Mouse (Mus musculus) A20 (cell line): ENCODE results near the gene Arfgap2.

Experiments
- DNase-seq: peaks from one replicate; pipeline ENCODE4 v3.0.0-alpha.2; 2011; ENCODE audit warnings: low read depth, low spot score

Arfgap2 gene

DNA sequence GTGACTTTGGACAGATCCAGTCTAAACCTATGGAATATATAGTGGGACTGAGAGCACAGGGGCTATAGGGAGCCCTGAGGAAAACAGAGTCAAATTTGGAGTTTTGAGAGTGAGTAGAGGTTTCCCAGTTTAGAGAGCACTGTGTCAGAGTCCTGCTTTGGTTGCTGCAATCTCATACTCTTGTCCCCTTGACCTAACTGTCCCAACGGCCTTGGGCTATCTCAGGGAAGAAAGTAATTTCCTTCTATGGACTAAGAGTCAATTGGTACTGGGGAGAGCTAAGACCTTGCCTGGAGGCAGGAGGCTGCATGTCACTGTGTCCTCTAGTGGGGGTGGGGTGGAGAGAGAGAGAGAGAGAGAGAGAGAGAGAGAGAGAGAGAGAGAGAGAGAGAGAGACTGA lies 5.9 kb upstream of the Arfgap2 start:
- no peak for DNase-seq

DNA sequence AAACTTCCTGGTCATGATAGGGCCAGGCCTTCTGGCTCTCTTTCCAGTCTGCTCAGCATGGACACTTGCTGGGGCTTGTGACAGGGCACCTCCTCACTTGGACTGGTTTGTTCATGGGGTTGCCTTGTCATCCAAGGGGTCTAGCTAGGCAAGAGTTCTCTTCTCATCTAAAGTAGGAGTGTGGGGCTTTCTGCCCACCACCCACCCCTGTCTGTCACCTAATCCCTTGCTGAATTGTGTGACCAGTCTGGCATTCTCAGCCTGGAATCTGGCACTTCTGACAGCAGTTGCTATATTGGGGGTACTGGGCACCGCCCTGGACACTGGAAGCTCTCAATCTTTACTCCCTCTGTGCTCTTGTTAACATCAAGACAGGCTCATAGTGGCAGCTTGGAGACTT lies 5.3 kb upstream of the Arfgap2 start:
- DNase-seq = no peak

DNA sequence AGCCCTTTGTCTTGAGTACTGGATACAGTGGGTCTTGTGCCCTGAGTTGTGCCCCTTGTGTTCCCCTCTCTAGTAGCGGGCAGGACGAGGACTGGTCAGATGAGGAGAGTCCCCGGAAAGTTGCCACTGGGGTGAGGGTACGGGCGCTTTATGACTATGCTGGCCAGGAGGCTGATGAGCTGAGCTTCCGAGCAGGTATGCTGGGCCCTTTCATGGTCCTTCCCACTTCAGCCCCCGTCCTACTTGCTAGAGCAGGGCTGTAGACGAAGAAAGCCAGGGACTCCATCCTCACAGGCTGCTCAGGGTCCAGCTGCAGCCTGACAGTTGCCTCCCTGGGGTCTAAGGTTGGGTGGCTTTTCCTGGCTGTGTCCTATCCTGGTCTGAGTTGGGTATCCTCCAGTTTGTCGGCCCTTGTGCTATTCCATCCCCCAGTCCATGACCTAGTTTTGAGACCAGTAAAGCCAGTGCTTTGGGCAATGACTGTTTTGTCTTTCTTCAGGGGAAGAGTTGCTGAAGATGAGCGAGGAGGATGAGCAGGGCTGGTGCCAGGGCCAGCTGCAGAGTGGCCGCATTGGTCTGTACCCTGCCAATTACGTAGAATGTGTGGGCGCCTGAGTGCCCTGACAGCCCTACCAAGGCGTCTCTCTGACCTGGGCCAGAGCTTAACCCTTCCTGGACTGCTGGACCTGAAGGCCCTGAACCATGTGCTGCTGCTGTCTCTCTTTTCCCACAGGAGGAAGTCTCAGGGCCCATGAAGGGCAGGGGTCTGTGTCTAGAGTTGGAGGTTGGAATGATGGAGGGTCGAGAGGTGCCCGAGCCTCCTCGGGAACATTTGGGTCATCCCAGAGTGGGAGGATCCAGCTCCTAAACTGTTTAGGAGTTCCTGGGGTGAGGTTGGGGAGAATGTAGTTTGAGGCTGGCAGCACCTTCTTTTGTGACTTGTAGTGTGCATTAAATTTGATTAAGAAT lies 798 bp upstream of the Arfgap2 start:
- DNase-seq = no peak

DNA sequence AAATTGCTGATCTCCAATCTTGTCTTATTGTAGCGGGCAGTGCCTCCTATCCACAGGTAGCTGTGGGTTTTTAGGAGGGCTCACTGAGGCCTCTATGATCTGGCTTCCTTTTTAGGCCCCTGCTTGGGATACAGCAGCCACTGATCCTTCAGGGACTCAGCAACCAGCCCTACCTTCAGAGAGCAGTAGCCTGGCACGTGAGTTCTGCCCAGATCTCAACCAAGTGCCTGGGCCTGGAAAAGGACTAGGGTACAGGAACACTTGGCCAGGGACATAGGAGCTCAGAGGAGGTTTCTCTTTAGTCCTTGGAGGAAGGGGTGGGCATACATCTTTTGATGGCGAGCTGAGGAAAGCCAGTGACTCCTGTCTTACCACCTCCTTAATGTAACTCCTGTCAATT lies 3.3 kb downstream of the Arfgap2 start:
- no peak for DNase-seq

DNA sequence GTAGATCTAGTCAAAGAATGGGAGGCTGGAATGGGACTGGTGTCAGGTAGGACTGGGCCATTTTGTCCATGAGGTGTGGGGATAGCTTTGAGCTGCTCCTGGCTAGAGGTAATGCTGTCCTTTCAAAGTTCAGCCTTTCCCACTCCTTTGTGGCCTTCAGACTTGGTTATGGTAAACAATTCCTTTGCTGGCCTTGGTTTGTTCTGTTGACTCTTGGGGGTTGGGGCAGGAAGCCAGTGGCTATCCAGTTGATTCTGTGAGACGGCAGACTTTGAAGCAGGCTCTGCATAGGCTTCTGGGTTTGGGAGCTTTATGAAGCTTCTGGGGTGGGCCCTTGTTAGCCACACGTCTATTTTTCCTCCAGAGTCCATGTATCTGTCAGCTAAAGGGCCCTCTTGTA lies 3.9 kb downstream of the Arfgap2 start:
- no peak for DNase-seq

DNA sequence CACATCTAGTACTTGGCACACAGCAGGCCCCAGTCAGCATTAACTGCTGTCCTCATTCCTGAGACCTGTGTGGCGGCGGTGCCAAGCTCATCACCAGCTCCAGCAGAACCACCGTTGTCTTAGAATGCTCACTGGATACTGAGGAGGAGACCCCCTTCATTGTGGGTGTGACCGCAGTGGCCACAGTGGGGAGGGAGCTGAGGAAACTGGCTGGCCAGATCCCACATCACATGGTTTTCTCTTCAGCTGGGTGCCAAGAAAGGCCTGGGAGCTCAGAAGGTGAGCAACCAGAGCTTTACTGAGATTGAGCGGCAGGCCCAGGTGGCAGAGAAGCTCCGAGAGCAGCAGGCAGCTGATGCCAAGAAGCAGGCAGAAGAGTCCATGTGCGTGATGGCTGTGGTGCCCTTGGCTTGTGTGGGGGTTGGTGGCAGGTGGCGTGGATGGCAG lies 4.9 kb downstream of the Arfgap2 start:
- DNase-seq = no peak

DNA sequence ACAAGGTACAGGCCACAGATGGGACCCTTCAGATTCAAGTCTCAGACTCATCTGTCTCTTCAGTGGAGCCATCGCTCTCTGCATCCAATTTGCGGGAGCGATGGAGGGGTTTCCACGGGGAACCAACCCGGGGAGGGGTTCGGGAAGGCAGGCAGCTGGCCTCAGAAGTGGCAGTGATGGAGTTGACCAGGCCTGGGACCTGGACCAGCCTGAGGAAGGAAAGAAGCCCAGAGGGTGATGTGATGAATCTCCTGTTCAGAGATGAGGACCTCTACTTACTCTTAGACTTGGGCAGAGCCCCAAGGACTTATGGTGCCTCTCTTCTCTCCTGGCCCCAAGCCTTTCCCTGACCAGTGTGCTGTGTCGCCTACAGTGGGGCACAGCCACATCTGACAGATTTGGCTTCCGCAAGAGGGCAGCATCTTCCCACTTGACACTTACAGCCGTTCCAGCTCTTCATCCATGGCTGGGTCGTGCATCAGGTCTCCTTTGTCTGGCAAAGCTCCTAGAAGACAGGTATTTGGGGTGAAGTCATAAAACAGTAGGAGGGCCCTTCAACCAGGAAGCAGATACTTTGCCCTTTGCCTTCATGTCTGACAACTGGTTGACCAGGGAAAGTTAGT lies 14.1 kb downstream of the Arfgap2 start:
- DNase-seq = no peak

DNA sequence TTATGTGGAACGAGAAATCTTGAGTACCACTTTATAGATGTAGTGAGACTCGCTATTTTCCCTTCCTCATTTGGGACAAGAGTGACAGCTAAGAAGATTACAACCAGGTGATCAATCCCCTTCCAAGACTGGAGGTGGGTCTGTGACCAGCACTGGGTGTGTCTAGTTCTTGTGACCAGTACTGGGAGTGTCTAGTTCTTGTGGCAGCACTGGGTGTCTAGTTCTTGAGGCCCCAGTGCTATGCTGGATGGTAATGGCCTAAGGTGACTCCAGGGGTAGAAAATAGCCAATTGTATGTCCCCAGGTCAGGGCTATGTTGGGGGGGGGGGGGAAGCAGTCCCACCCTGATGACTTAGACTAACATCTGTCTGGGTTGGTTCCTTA lies 14.6 kb downstream of the Arfgap2 start:
- DNase-seq = peak; percentile 27

DNA sequence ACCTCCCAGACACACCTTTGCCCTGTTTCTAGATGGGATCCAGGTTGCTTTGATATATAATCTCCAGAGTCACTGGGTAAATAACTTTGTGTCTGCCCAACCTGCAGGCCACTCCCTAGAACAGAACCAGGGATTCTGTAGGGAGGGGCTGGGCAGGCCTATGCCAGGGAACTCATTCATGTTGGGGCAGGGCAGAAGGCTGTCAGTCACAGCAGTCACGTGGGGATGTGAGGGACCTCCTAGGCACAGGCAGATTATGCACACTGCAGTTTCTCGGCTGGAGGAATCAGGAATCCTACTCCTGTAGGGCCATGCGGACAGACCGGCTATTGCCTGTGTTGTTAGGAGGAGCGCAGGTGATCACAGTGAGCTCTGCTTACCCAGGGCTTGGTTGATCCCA lies 16.6 kb downstream of the Arfgap2 start:
- no peak for DNase-seq

DNA sequence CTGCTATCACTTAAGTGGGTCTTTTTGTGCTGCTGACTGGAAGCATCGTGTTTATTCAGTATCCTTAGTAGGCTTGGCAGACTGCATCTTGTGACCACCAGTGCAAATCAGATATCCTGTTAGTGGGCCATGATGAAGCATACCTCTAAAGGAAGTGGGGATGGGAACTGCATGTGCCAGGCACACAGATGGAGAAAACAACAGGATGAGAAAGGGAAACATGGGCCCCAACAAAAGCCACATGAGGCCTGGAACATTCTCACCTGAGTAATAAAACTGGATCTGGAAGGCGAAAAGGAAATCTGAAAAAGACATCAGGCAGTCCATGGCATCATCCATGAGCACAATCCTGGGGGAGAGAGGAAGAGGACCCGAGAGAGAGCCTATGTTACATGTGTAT lies 19.2 kb downstream of the Arfgap2 start:
- DNase-seq = no peak

DNA sequence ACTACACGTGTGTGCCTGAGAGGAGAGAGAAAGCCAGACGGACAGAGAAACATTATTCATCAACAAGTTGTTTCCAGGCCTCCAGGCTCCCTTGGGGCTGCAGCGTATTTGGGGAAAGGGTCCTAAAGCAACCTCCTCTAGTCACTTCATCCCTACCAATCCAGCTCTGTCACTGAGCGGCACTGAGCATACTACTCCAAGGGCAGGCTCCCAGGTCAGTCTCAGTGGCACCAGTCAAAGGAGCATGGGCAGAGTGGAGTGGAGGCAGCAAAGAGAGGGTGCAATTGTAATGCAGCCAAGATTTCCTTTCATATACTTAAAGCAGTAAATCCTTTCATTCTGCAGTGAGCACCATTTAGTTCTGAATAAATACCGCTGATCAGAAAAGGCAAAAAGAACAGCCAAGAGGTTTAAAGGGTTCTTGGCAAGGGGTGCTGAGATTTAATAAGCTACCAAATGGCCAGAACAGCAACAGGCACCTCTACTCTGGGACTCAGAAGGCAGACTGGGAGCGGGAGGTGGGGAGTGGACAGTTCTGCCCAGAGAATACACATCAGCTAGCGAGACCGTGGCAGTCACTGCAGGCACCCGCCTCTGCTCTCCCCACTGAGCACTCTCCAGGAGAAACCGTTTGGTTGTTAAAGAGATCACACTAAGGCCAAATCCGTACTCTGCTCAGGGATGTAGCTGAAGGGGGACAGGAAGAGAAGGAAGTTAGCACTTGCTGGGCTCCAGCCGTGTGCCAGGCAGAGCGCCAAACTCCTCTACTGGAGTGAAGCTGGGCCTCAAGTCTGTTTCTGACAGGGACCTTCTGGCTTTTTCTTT lies 19.8 kb downstream of the Arfgap2 start:
- DNase-seq = no peak

DNA sequence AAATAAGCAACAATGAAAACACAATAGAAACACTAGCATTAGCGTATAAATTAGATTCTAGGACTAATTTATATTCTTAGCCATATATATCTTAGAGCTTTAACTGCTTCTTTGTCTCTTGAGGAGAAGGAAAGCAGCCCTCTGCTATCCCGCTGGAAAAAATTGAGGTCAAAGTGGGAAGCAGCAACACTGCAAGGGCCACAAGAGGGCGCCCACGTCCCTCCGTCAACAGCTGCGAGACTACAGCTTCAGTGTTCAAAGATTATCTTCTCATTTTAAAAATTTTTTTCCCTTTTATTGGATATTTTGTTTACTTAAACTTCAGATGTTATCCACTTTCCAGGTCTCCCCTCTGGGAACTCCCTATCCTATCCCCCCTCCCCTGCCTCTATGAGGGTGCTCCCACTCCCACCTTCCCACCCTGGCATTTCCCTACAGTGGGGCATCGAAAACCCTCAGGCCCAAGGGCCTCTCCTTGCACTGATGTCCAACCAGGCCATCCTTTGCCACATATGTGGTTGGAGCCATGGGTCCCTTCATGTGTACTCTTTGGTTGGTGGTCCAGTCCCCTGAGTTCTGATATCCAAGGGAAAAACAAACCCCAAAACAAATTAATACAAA lies 21.2 kb downstream of the Arfgap2 start:
- DNase-seq = peak; percentile 57

DNA sequence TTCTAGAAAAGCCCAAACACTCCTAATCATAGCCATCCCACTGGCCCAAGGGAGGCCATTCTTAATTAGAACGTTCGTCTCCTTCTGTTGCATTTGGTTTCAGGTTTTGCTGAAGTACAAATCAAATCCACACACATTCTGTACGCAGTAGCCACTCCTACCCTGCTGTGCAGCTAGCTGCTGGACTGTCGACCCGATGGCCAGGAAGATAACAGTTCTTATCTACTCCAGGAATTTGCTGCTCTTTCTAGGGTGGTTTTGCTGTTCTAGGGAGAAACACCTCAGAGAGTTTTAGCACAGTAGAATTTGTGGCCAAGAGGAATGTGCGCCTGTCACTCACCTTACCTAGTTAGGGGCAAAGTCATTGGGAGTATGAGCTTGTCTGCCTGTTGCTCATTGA lies 22.8 kb downstream of the Arfgap2 start:
- no peak for DNase-seq

DNA sequence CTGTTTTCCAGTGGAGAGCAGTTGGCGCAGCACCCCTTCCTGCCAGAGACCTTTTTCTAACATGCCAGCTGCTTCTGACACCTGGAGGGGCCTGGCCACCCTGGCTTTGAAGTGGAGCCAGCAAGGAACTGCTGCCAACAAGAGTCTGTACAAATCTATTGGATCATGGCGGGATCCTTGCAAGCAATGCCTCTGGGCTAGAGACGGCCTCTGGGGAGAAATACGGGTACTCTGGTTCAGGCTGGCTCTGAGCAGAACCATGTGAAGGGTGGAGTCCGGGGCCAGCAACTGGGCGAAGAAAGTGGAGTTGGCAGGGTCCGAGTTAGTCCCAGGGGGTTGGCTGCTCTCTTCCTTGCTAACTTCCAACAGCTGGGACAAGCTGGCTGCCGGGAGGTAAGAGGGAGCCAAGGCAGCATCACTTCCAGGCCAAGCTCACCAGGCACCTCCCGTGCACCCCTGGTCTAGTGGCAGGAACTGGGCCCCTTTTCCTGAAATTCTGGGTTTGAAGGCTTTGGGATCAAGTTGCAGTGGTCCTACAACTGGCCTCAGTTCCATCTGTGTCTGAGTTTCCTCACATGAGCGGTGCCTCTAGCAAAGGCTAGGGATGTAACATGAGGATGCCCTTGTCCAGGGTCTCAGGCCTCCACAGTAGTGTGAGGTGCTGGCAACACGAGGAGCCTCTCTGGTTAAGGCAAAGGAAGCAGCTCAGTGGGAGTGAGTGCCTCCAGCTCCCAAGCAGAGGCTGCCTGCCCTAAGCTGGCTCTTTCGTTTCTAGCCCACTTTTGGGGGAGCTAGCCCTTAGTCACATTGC lies 26.6 kb downstream of the Arfgap2 start:
- no peak for DNase-seq

DNA sequence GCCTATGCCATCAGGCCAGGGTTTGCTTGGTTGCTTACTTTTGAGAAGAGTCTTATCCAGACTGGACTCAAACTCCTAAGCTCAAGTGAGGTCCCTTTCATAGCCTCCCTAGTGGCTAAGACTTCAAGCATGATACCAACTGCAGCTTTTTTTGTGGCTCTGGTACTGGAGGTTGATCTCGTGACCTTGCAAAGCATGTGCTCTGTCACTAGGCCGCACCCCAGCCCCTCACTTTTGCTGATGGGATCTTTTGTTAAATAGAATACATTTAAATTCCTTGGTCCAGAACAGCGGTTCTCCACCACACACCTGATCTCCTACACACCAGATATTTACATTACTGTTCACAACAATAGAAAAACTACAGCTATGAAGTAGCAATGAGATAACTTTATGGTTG lies 29.5 kb downstream of the Arfgap2 start:
- no peak for DNase-seq

DNA sequence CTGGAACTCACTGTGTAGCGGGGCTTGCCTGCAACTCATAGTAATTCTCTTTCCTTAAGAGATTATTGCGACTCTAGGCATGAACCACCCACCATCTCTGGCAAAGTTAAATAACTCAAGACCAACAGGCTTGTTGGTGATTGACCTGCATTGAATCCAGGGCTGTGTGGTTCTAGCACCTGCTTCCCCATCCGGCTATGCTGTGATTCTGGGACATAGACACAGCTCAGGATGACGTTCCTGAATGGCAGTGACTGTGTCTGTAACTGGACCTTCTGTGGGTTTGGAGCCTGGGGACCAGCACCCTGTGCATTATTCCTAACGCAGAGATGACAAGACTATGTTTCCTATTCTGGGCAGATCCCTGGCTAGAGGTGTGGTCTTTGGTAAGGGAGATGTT lies 31.1 kb downstream of the Arfgap2 start:
- DNase-seq = no peak

DNA sequence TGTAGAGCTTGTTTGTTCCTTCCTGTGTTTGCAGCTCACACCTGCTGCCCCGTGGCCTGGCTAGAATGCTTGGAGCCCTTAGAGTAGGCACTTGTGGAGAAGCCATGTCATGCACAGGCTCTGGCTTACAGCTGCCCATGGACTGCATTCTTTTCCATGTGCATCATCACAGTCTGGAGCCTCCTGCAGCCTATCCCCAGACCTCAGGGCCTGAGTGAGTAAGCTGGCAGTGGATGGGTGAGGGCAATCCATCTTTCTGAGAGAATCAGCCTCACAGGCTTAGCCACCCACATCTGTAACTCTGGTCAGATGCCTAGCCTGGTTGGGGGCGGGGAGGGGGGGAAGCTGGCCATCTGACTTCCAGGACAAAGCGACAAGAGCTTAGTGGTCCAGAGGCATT lies 34.4 kb downstream of the Arfgap2 start:
- DNase-seq = no peak

DNA sequence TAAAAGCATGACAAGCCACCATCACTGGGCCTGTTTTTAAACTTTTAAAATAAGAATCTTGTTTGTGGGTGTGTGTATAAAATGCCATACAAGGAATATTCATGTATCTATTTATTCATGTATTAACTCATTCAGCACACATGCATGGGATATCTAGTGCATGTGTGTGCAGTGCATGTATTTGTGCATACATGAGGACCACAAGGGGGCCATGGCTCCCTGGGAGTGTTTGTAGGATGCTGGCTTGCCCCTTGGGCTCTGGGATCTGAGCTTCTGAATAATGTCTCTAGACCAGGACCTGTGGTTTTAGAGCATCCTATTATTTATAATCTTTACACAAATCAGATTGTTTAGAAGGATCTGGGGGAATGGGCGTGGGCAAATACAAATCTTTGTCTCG lies 36.0 kb downstream of the Arfgap2 start:
- no peak for DNase-seq

DNA sequence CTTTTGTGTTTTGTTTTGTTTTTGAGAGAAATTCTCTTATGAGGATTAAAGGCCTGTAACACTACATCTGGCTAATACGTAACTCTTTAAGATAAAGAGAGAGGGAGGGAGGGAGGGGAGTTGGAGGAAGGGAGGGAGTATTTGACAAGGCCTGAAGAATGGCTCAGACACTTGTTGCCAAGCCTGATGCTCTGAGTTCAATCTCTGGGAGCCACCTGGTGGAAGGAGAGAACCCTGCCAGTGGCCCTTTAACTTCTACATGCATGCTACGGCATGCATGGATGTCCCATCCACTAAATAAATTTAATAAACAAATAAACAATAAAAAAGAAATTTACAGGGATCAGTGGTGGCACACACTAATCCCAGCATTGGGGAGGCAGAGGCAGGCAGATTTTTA lies 37.1 kb downstream of the Arfgap2 start:
- no peak for DNase-seq

DNA sequence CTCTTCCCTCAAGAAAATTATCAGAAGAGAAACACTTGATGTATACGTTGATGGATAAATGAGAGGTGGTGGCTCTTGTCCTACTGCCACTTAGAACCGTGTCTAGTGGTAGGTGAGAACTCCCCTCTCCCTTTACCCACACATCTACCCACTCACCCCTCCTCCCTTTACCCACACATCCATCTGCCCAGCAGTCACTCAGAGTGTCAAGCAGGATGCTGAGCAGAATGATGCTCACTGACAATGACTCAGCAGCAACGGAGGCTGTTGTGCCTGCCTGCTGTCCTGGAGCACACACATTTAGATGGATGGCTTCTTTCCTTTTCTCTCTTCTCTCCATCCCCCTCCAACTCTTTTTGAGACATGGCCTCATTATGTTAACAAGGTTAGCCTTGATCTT lies 38.1 kb downstream of the Arfgap2 start:
- no peak for DNase-seq

DNA sequence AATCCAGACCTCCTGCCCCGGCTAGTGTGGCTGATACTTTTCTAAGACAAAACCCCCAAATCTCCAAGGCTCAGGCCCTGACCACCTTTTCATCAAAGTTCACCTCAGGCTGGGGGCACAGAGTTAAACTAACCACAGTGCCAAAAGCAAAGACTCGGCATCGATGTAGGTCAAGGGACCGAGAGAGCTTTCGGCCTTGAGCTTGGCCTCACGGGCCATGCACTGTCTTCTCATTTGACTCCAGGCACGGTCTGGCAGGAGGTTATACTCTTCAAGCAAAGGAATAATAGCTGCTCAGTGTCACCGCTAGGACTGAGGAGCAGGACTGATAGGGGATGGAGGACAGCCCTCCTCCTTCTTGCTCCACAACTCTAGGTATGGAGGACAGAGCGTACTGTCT lies 41.2 kb downstream of the Arfgap2 start:
- DNase-seq = no peak
